Mouse (Mus musculus) spleen, adult 12 weeks (tissue): ENCODE data around the gene Map3k13.
"Not testable (repeated sequence)": the region's sequence is repeated elsewhere in the genome, so short reads cannot be mapped to it uniquely, and the experiment has no call there.

Experiments used
- DNase-seq: peaks from one replicate; pipeline ENCODE4 v3.0.0; 2022; ENCODE audit warnings: low spot score

Gene Map3k13

DNA sequence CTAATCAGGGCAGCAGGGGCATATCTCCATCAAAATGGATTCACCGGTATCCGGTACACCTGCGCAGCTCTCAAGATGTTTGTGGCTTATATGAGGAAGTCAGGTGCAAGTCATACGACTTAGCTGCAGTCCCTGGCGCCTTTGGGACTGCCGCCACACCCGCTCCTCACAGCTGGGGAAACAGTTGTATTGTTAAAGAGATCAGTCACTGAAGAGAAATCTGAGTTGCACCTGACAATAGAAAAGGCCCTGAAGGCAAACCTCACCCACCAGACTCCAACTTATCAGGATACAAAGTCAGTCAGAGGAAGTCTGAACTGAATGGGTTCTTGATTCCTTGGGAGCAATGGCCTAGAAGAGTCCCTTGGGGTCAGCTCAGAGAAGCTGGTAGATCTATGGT is 13.6 kb downstream of the Map3k13 start:
- not testable (repeated sequence) for DNase-seq

DNA sequence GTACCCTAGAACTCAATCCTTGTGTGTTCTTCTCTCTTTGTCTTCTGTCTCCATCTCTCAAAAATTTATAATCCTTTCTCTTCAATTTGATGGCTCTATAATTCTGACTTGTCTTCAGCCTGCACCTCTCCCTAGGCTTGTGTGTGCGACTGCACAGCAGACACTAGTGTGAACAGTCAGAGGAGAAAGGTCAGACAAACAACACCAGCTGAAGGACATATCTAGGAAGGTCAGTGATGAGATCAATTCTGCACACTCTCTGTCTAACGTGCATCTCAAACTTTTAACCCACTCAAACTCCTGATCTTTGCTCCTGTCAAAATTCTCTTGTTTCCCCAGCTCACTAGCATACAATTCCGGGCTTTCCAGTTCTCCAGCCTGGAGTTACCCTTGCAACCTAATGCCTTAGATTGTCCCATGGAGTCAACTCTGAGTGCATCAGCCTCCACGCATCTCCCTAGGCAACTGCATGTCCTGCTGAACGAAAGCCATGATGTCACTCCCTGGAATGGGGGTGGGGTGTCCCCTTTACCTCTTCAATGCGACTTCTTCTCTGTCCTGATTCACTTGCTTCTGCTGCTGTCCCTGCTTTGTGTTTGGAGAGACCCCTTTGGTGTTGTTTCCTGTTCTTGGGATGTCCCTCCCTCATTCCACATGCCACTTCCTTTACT is 19.2 kb downstream of the Map3k13 start:
- DNase-seq: no peak

DNA sequence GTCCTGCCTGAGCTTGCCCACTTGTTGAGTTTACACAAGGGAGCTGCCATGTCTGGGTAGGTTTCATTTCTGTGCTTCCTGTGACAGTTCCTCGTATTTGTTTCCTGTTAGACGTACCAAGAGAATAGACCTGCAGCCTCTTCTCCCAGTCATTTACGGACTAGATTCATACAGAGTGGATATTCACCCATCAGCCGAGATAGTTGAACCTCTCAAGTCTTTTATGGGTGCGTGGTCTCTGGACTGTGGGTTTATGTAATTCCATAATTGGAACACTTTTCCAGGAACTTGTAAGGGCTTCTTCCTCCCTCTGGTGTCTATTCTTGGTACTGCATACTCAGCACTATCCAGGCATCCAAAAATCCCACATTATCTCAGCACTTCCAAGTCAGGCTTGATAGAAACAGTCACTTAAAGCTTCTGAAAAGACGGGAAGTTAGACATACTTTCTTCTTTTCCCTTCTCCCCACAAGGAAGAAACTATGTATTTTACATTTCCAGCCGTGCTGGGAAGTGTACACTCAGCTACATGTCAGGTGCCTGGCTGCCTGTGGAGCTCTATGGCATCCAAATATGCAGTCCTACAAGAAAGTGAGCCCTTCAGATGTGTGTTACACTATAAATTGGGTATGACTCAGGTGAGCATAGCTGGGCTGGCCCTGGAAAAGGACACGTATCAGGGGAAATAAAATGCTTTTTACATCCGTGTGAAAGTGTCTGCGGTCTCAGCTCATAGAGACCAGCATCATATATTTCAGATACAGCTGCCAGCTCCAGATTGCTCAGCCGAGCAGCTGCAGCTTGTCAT is 20.9 kb downstream of the Map3k13 start:
- DNase-seq: no peak

DNA sequence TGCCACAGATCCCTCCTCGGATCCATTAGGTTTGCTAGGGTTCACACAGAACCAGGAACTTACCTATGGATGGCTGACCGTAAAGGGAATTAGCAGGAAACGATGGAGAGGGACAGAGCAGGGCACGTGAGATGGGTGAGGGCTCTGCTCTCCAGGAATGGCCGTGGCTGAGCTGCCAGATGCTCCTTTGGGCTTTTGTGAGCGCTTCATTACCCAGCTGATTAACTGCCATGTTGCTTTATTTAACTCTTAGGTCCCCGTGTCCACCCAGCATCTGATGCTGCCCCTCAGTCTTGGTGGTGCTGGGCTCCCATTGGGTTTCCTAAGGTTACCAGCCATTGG is 21.5 kb downstream of the Map3k13 start:
- DNase-seq: no peak

DNA sequence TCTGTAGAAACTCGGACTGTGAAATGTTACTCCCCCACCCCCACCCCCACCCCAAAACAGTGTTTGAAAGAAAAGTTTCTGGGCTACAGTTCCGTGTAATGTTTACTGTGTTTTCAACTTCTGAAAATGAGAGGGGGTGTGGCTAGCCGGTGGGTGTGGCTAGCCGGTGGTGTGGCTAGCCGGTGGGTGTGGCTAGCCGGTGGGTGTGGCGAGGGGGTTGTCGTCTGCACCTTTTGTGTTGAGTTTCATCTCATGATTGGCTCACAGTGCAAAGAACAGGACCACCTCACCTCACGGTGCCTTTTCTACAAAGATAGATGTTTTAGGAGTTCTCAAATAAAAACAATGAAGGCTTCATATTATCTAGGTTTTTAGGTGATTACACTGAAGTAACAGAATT is 24.0 kb downstream of the Map3k13 start:
- DNase-seq: peak; percentile 32

DNA sequence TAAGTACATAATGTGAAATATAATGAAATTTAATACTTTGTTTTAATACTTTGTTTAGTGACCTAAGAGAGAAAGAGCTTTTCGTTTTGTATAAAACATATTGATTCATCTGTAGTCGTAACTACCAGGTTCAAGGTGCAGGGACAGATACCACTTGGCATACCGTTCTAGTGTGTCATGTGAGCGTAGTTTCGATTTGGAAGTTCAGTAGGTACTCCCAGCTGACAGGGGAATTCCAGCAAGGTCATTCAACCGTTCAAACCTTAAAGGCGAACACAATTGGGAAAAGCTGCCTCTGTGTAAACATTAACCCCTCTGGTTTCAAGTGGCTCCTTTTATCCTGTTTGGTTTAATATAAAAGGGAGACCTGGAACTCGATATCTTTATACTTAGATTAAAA is 24.5 kb downstream of the Map3k13 start:
- no peak for DNase-seq

DNA sequence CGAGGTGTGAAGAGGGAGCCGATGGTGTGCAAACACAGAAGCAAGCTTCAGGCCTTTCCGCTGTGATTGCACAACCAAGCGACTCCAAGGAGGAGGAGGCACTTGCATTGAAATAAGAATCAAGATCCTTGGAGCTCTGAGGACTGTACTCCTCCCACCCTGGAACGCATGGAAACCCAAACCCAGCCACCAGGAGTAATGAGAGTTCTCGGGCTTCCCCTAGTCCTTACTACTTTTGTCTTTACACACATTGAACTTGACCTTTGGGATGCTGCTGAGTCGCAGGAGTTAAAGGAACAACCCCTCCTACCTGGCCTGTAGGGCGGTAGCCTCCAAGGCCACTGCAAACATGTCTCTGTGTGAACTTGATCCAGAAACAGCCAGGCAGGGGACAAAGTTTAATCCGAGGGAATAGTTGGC is 31.5 kb downstream of the Map3k13 start:
- DNase-seq: no peak

DNA sequence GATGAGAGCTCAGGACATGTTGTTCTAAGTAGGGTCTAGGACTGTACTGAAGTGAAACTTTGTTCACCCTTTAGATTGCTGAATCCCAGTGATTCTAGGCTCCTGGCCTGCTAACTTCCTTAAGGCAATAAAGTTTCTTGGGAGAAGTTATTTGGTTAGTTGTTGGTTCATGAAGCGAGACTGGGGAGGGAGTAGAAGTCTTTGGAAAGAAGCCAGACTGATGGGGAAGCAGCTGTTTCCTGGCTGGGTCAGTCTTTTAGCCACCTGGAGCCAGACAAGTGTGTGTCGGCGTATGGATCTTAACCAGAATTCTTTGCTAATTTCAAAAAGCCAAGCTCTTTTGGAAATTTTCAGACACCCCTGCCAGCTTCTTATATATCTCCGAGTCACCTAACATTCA is 33.0 kb downstream of the Map3k13 start:
- DNase-seq: no peak

DNA sequence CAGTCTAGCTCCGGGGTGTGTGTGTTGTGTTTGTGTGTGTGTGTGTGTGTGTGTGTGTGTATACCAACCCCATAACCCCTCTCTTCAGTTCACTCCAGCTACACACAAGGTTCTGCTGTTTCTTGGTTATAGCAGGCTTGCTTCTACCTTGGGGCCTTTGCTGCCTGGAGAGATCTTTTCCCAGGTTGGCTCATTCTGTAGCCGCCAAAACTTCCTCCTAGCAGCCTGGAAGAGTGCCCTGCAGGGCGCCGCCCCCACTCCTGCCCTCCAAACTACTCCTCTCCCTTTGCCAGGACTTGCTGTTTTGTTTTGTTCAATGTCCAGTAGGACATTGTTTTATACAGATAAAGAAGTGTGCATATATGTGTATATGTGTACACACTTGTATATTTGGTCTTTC is 33.4 kb downstream of the Map3k13 start:
- no peak for DNase-seq

DNA sequence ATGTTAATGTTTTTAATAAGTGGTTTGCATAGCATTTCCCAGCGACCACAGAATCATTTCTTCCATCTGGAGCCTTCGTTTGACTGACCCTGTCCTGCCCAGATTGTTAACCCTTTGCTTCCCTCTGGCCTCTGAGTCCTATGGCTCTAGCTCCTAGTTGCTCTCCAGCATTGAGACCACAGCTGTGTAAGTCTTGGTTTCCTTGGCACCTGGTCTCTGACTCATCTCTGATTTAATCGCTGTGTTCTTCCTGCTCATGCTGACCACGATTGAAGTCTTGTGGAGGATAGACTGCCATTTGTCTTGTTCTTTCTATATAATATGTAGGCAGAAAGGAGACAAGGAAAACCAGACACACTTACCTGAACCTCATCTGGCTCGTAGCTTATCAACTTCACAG is 35.6 kb downstream of the Map3k13 start:
- no peak for DNase-seq

DNA sequence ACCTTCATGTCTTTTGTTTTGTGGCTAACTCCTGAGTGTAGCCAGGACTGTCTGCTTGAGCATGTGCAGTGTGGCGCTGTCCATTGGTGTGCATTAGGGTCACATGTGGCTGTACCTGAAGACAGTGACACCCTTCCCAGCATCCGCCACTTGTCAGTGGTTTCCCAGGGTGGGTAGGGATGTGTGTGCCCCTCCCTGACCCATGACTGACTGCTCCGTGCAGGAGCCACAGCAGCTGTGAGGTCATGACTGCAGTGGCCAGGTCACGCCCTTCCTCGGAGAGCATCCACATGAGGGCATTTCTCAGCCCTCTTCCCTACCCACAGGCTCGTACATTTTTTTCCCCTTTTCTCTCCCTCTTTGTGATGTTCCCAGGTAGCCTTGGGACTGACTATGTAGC is 36.6 kb downstream of the Map3k13 start:
- no peak for DNase-seq

DNA sequence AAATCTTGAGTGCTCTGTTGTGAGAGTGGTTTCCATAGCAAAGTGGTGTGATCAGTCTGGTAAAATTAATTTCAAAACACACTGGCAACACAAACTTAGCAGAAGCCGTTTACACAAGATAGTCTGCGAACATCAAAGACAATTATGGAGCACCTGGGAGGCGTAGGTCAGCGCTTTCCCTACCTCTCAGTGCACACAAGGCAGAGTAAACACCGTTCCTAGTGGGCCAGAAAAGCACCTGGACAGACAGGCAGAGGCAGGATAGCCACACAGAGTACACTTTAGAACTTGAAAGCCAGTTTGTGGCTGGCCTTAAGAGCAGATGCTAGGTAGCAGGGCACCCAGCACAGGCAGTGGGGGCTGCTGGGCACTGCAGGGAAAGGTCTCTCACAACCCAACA is 37.6 kb downstream of the Map3k13 start:
- DNase-seq: no peak

DNA sequence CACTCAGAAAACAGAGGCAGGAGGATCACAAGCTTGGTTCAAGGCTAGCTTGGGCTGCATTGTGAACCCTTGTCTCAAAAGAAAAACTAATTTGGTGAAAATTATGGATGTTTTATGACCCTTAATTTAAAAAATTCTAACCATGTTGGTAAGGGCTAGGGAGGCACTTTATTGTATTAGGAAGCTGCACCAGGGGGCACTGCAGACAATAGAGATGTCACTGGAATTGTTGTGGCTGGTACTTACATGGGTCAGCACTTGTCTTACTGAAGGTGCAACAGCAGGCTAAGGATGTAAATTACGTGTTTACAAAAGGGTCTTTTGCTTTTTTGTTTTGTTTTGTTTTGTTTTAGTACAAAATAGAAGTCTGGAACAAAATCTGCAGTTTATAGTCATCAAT is 39.3 kb downstream of the Map3k13 start:
- DNase-seq: no peak

DNA sequence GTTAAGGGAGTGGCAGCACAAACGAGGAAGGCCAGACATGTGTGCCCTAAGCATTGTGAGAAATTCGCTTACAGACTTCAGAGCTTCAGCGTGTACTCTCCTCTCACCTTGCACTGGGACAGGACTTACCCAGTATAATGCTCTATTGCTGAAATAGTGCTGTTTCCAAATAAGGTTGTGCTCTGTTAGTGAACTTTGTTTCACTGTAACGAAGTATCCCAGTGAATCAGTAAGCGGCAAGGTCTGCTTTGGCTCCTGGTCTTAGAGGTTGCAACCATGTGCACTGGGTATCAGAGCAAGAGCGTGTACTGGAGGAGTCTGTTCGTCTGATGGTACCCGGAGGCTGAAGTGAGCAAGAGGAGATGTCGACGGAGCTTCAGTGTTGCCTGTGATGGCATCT is 39.8 kb downstream of the Map3k13 start:
- no peak for DNase-seq

DNA sequence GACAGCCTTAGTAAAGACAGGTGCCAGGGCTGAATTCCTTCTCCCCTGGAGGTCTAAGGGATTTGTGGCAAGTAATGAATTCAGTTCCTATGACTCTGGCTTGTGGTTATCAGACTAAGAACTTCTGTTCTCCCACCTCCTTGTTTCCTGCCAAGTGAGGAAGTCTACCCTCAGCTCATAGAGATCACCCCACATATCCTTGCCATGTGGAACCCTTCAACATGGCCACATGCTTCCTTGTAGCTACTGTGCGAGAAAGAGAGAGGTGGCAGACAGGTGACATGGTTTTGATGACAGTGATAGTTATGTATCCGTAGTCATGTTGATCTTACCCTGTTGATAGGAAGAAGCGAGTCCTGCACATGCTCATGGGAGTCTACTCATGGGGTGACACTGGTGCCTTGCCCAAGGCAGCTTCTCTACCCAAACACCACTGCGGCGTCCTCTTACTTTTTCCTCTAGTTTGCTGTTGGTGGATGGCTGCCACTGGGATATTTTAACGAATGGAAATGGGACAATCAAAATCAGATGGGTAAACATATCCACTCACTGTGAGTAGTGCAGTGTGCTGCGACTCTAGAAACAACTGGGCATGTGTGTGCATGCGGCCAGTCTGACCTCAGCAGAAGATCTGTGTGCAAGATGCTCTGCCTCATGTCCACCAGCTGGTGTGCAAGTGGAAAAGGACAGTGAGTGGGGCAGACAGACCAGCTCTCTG is 40.9 kb downstream of the Map3k13 start:
- DNase-seq: no peak

DNA sequence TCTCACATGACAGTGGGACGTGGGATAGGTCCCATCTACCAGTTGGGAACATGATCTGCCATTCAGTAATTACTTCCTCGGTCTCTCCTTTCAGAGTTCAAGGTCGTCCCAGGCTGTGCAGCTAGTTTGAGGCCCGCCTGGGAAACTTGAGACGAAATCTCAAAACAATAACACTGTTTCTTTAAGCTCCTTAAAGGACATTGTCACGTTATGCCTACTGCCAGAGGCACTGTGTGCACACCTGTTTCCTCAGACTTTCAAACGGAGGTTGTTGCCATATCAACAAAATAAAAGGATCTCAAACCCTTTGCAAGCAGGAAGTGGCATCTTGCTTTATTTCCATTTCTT is 41.4 kb downstream of the Map3k13 start:
- no peak for DNase-seq

DNA sequence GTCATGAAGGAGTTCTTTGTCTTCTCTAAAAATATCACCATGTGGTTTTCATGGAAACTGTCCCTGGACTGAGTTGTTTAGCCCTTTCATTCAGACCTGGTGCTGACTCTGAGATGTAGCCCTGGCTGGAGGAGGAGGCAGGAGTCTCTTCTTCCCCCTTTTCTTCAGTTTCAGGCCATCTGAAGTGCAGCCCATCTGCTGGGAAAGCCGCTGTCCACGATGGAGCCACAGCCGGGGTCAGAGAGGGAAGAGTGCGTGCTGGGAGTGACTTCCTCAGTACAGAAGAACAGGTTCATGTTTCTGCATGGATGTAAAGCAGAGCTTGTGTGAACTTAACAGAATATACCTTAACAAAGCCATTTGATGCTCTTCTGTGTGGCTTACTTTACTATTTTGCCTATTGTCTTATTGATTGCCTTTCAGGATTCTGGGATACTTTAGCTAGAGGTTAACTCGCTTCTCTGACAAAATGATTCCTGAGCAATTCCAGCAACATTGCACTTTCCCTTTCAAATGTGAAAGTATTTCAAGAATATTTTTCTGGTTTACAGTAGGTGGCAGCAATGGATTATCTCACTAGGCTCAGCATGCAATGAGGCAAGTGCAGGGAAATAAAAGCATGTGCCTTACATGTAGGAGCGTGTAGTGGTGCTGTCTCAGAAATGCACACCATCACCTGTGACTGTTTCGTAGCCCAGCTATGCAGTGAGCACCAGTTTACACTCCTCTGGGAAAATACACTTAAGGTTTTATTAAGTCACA is 42.3 kb downstream of the Map3k13 start:
- no peak for DNase-seq

DNA sequence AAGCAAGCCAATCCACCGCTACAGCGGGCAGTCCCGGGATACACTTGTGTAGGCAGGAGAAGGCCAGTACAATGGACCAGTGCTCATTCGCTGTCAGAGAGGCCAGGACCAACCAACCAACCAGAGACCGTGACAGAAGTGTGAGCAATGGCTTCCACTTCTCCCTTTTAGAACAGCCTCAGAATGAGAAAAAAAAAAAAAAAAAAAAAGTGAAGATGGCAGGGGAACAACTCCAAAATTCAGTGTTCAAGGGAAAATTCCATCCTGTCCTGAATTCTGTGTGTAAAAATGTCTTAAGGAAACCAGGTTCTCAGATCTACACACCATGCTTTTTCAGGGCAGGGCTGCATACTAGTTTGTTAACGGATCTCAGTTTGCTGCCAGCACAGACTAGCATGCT is 43.5 kb downstream of the Map3k13 start:
- no peak for DNase-seq

DNA sequence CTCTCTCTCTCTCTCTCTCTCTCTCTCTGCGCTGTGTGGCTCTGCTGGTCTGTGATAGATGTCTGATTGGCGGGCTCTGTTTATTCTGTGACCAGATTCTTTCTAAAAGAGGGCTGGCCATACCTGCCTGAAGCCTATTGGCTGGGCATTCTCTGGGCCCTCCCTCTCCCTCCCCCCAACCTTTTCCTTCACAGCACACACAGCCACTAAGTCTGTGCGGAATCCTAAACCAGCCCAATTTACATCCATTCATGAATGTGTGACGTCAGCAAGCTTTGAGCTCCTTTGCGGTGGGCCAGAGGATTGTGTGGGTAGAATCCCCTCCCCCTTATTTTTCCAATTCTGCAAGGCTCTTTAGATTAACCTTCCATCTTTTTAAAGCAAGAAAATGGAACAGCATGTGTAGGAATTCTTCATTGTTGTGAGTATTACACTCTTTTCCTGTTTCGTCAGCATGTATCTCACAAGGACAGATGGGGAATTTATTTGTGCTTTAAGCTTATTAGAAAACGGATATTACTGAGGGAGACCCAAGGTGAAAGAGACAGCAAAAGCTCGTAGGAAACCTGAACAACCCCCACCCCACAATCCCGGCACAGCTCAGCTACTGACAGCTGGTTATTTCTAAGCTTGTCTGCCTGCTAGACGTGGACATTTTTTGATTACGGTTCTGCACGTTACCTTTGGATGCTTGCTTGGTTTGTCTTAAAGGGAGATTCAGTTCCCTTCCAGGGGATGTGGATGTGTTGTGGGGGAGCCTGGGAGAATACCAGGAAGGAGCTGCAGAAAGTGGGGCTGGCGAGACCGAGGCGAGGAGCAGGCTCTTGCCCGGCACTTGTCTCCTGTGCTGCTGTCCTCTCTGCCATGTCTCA is 51.9 kb downstream of the Map3k13 start:
- no peak for DNase-seq

DNA sequence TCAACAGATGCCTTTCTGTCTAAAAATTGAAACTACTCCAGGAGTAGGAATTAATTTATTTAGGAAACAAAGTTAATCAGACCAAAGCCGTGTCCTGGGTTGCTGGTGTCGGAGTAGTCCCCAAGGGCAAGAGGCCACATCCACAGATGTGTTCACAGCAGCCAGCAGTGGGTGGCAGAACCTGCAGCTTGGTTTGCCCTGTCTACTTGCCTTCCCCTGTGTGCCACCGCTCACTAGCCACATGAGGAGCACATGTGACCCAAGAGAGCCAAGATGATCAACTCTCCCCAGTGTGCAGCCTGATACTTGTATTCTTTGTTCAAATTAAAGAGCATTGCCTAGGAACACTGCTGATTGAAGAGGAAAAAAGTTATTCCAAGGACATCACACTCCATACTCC is 54.3 kb downstream of the Map3k13 start:
- no peak for DNase-seq

DNA sequence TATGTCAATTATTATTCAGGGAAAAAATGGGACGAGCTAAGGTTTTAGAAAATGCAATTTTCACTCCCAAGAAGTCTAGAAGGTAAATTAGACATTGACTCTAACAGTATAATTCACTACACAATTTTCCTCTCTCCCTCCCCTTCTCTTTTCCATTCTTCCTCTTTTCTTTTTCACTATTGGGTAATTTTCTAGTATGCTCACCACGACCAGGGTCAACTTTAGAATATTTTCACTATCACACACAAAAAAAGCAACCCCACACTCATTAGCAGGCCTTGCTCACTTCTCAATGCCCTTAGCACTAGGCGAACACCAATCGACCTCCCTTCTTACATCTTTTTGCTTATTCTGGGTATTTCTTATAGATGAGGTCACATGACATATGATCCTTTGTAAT is 54.7 kb downstream of the Map3k13 start:
- DNase-seq: no peak

DNA sequence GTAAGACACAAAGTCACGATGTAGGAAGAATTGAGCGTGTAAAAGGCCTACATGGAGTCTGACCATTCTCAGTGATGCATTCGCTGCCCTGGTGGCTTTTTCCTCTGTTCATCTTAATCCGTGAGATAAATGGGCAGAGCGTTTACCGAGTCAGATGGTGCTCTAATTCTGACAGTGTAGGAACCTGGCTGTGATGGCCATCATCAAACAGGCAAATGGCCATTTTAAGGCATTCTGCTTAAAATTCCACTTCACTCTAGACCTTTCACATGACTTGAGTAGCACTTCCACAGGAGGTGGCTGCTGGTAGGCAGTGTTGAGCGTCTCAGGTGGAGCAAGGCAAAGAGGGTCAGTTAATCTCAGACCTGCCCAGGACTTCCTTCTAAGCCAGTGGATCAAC is 58.2 kb downstream of the Map3k13 start:
- DNase-seq: no peak
